Mouse (Mus musculus) gastrocnemius, adult 8-10 months (tissue): ENCODE results near the gene Mpo. TPM values are rescaled to one million over a fixed set of nuclear protein-coding genes. Genes with fewer than 3 reads are reported as not detected.

Experiments used
- DNase-seq, 2 experiments: peaks; one replicate each; pipeline ENCODE4 v3.0.0; 2022; ENCODE audit warnings: low spot score in 2 of 2
- total RNA-seq, 4 experiments: library from RNA; stranded (reverse); gene quantifications; 2 replicates each; pipeline ENCODE4 v1.2.4; 2022

The Mpo gene
- total RNA-seq, 4 experiments from 2014 or later = not detected

GRCm38 (mm10) chr11:87758161-87758911, 35.0 kb upstream of the Mpo start:
- no peak for DNase-seq

- DNase-seq = no peak
These were observed 34.3 kb upstream of the Mpo start for GRCm38 (mm10) chr11:87758957-87759608.

- DNase-seq = no peak
These were observed 33.8 kb upstream of the Mpo start for GRCm38 (mm10) chr11:87759609-87760005.

GRCm38 (mm10) chr11:87760301-87761081, 32.9 kb upstream of the Mpo start, which contains the start of gene Tspoap1:
Gene Tspoap1 (plus strand): TSS chr11:87760541.
- no peak for DNase-seq

- no peak for DNase-seq
These were observed 32.1 kb upstream of the Mpo start for GRCm38 (mm10) chr11:87761181-87761721.

- DNase-seq = no peak
These were observed 31.3 kb upstream of the Mpo start for GRCm38 (mm10) chr11:87761806-87762701.

GRCm38 (mm10) chr11:87762702-87763385, 30.5 kb upstream of the Mpo start:
- DNase-seq = no peak

- no peak for DNase-seq
These were observed 29.8 kb upstream of the Mpo start for GRCm38 (mm10) chr11:87763511-87763987.

GRCm38 (mm10) chr11:87763988-87764876, 29.1 kb upstream of the Mpo start:
- DNase-seq = no peak

- DNase-seq = no peak
These were observed 24.6 kb upstream of the Mpo start for GRCm38 (mm10) chr11:87768745-87769144.

GRCm38 (mm10) chr11:87770989-87771388, 22.4 kb upstream of the Mpo start:
- peak in 1 of 2 experiments; percentile 33 for DNase-seq

GRCm38 (mm10) chr11:87772354-87772753, 21.0 kb upstream of the Mpo start:
- no peak for DNase-seq

- no peak for DNase-seq
These were observed 15.1 kb upstream of the Mpo start for GRCm38 (mm10) chr11:87778100-87778765.

GRCm38 (mm10) chr11:87778915-87779314, 14.5 kb upstream of the Mpo start:
- DNase-seq = no peak

- no peak for DNase-seq
These were observed 14.0 kb upstream of the Mpo start for GRCm38 (mm10) chr11:87779392-87779791.

GRCm38 (mm10) chr11:87780130-87780529, 13.3 kb upstream of the Mpo start:
- no peak for DNase-seq

GRCm38 (mm10) chr11:87790088-87790487, 3.3 kb upstream of the Mpo start:
- no peak for DNase-seq

GRCm38 (mm10) chr11:87801711-87802275, 8.4 kb downstream of the Mpo start:
- peak in 1 of 2 experiments; percentile 14 for DNase-seq
